Mouse (Mus musculus): Measurements from ENCODE around the gene Sult4a1. TPM values are rescaled to one million over a fixed set of nuclear protein-coding genes. Genes with fewer than 3 reads are reported as not detected.

Gene Sult4a1
- total and polyA plus RNA-seq, 3 experiments, result not detected

DNA sequence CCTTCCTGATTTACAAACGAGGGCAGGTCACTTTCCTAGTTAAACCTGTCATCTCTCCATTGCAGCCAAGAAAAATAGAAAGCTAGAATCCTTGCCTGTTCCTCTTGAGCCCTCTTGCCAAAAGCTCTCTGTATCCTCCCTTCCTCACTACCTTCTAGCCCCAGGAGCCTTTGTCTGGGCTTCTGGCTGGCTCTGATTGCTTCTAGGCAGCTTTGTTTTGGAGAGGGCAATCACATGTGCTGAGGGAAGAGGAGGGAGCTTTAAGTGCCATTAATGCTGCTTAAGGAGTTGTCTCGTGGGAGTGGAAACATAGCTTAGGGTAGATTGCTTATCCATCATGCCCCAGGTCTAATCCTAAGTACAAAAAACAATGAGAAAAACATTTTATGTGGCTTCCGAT, 34.6 kb upstream of the Sult4a1 start:
- DNase-seq (ENCODE audit: extremely low read depth), result no peak
- Histone ChIP-seq H3K79me2 (replicated peaks; ENCODE audit: control insufficient read depth, extremely low read depth, insufficient read depth, poor library complexity, severe bottlenecking) (no peaks in the 10 kb centered on the region), H3K9me3 (replicated peaks; ENCODE audit: low read length) (peaks cover 6% of the 10 kb centered on the region), H3K4me2 (ENCODE audit: insufficient read depth, low read depth, poor library complexity, severe bottlenecking) (no peak overlapping the region), H3K9ac (ENCODE audit: insufficient read depth, low read depth) (no peak overlapping the region), H3K27ac (ENCODE audit: insufficient read depth, low read depth) (no peak overlapping the region), H3K36me3 (replicated peaks in 1 of 2; ENCODE audit: control insufficient read depth in 1 of 2, insufficient read depth in 1 of 2, low read length in 1 of 2) (no peaks in the 10 kb centered on the region), H3K4me3 (replicated peaks in 1 of 3; ENCODE audit: low read depth in 2 of 3, low read length in 2 of 3, poor library complexity in 1 of 3) (no peak overlapping the region), H3K27me3 (replicated peaks) (peaks cover 75% of the 10 kb centered on the region), H3K4me1 (ENCODE audit: control insufficient read depth in 1 of 2, insufficient read depth in 2 of 2) (no peaks in the 10 kb centered on the region)
- dilution Hi-C loops (cut with MboI; ENCODE audit: extremely low pct_ligation_motif_present, extremely low pct_unique_long_range_greater_than_20kb, low sequenced_read_pairs), result no loop called here
- in situ Hi-C loops (cut with MboI; ENCODE audit: low pct_ligation_motif_present, low pct_unique_long_range_greater_than_20kb, low sequenced_read_pairs), result no loop called here
- TF ChIP-seq RAD21 (IDR thresholded peaks at IDR 0.05; ENCODE audit: low read depth, low read length), result no peak
- no peak for TF ChIP-seq PAX5 (IDR thresholded peaks at IDR 0.05; ENCODE audit: low read length)
- TF ChIP-seq USF1 (IDR thresholded peaks at IDR 0.05; ENCODE audit: low read depth, low read length), result no peak
- no peak for TF ChIP-seq ELF1 (IDR thresholded peaks at IDR 0.05; ENCODE audit: low read depth, low read length)
- TF ChIP-seq USF2 (conservative IDR thresholded peaks at IDR 0.05; ENCODE audit: low read depth, low read length), result no peak
- no peak for TF ChIP-seq CHD1 (IDR thresholded peaks at IDR 0.05; ENCODE audit: low read depth, low read length)
- TF ChIP-seq BHLHE40 (IDR thresholded peaks at IDR 0.05; ENCODE audit: low read depth, low read length), result no peak
- TF ChIP-seq MEF2A (IDR thresholded peaks at IDR 0.05; ENCODE audit: borderline replicate concordance, low read depth, low read length), result no peak
- no peak for TF ChIP-seq HCFC1 (IDR thresholded peaks at IDR 0.05; ENCODE audit: low read depth, low read length)
- TF ChIP-seq UBTF (IDR thresholded peaks at IDR 0.05; ENCODE audit: low read depth, low read length), result no peak
- TF ChIP-seq MYC (IDR thresholded peaks at IDR 0.05; ENCODE audit: low read depth, low read length), result no peak

DNA sequence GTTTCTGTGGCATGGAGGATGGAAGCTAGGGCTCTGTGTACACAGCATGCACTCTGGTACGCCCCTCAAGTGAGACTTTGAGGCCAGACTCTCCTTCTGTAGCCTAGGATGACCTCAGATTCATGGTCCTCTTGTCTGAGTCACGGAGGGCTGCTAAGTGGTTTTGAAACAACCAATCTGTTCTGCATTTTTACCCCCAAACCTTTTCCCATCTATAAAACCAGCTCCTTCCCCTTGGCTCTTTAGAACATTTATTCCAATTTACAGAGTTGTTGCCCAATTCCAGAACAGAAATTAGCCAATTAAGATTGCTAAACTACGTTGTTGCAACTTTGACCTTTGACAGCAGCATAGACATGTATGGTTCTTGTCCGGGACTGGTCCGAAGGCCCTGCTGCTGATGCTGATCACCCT, 34.0 kb upstream of the Sult4a1 start:
- H3K9ac ChIP-seq (ENCODE audit: insufficient read depth, low read depth), result no peak overlapping the region
- H3K27me3 ChIP-seq (replicated peaks), result peaks cover 76% of the 10 kb centered on the region
- H3K27ac ChIP-seq (ENCODE audit: insufficient read depth, low read depth), result no peak overlapping the region
- peaks cover 6% of the 10 kb centered on the region for H3K9me3 ChIP-seq (replicated peaks; ENCODE audit: low read length)
- in situ Hi-C loops (cut with MboI; ENCODE audit: low pct_ligation_motif_present, low pct_unique_long_range_greater_than_20kb, low sequenced_read_pairs), result no loop called here
- no peaks in the 10 kb centered on the region for H3K79me2 ChIP-seq (replicated peaks; ENCODE audit: control insufficient read depth, extremely low read depth, insufficient read depth, poor library complexity, severe bottlenecking)
- DNase-seq (ENCODE audit: extremely low read depth), result no peak
- H3K4me3 ChIP-seq (replicated peaks in 1 of 3; ENCODE audit: low read depth in 2 of 3, low read length in 2 of 3, poor library complexity in 1 of 3), result no peak overlapping the region
- H3K4me2 ChIP-seq (ENCODE audit: insufficient read depth, low read depth, poor library complexity, severe bottlenecking), result no peak overlapping the region
- dilution Hi-C loops (cut with MboI; ENCODE audit: extremely low pct_ligation_motif_present, extremely low pct_unique_long_range_greater_than_20kb, low sequenced_read_pairs), result no loop called here
- no peaks in the 10 kb centered on the region for H3K36me3 ChIP-seq (replicated peaks in 1 of 2; ENCODE audit: control insufficient read depth in 1 of 2, insufficient read depth in 1 of 2, low read length in 1 of 2)
- no peaks in the 10 kb centered on the region for H3K4me1 ChIP-seq (ENCODE audit: control insufficient read depth in 1 of 2, insufficient read depth in 2 of 2)
- no peak for TF ChIP-seq MAX (IDR thresholded peaks at IDR 0.05; ENCODE audit: low read length)
- no peak for TF ChIP-seq IRF4 (IDR thresholded peaks at IDR 0.05; ENCODE audit: low read depth, low read length)
- TF ChIP-seq ZMIZ1 (IDR thresholded peaks at IDR 0.05; ENCODE audit: low read depth, low read length), result no peak
- no peak for TF ChIP-seq TBP (conservative IDR thresholded peaks at IDR 0.05; ENCODE audit: low read depth, low read length)
- no peak for TF ChIP-seq UBTF (IDR thresholded peaks at IDR 0.05; ENCODE audit: low read depth, low read length)
- TF ChIP-seq NRF1 (IDR thresholded peaks at IDR 0.05; ENCODE audit: low read depth, low read length), result no peak
- no peak for TF ChIP-seq ELF1 (IDR thresholded peaks at IDR 0.05; ENCODE audit: low read depth, low read length)

Measured in CH12.LX (cell line).